Mouse (Mus musculus): ENCODE data around the gene Agbl5.

DNA sequence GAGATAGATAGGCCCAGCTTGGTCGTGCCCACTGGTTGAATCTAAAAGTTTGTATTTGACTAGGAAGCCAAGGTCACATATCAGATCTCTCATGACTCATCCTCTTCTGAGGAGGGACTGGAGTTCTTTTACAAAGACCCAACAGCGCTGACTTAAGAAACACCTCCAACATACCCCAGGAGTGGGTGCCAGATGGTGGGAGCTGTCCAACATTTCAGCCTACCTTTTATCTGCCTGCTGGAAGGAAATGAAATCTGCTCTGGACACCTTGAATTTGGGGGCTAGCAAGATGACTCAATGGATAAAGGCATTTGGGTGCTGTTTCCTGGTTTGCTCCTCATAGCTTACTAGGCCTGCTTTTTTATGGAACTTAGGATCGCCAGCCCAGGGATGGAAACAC, 46.6 kb upstream of the Agbl5 start:
- no peak for TF ChIP-seq POLR2A (IDR thresholded peaks at IDR 0.05; ENCODE audit: borderline replicate concordance, low read depth, low read length)
- no peak for TF ChIP-seq CTCF (IDR thresholded peaks at IDR 0.05; ENCODE audit: low read depth, low read length)
